Mouse (Mus musculus) urinary bladder, postnatal 36 days (tissue): ENCODE measurements around the gene Pou2f2.

Experiments
- DNase-seq, 2 experiments: peaks; one replicate each; pipeline ENCODE4 v3.0.0; 2022; ENCODE audit warnings: low spot score in 2 of 2, mixed read lengths in 1 of 2

Gene Pou2f2

GRCm38 (mm10) chr7:25179606-25180161 is at the start of gene Pou2f2:
Gene Pou2f2 (minus strand): TSS chr7:25179726.
- peak; percentile 20 to 58 for DNase-seq

DNA sequence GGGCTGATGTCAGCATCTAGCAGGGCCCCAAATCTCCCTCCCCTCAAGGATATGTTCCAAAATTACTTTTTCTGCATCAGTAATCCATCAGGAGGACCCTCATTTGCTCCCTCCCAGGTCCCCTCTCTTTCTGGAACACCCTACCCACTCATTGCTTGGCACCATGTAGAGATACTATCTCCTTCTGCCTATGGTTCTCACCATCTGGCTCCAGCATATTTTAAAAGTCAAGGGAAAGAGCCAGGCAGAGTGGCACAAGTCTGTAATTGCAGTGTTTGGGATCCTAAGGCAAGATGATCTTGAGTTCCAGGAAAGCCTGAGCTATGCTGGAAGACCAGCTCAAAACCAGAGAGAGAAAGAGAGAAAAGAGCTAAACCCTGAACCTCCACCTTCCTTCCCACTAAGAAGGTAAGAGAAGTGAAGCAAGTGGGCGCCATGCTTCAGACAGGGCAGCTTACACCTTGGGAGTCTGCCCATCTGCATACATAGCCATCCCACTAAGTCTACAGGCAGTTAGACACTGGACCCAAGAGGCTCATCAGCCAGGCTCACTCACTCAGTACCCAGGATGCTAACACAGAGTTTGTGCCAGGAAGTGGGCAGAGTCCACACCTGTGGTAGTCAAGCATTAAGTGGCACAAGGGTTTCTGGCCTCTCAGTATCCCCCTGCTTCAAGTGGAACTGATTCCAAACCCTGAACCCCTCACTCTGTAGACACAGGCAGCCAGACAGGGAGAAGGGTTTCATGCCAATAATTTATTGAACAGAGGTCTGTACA is 48.2 kb upstream of the Pou2f2 start:
- no peak for DNase-seq

- no peak for DNase-seq
Observed at GRCm38 (mm10) chr7:25222275-25222967, 42.9 kb upstream of the Pou2f2 start.

DNA sequence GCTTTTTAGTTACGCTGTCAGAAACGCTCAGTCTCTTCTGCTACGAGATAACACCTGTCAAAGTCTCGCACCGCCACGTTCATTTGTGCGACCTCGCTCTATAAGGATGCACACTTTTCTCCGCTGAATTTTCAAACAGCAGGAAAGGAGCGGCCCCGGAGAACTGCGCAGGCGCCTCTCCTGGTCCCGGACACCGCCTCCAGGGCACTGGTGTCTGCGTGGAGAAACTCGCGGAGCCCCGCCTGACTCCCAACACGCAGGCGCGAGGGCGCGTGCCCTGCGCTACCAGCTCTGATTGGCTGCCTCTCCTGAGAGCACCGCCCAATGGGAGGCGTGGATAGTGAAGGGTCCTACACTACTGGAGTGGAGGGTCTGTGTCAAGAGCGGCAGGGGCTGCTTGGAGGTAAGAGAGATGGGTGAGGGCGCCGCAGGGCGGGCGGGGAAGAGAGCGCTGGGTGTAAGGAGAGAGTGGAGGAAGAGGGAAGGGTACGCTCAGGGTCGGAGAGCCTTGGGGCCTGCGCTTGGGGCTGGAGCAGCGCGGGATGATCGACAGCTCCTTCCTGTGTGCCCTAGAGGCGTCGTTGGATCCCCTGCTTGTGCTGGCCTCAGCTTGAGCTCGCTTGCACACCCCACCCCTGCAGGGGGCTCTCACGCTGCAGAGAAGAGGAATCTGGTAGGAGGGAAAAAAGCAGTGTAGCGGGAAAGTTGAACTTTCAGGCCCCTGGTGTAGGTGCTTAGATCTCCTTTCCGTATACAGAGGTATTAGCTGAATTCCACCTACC is 41.8 kb upstream of the Pou2f2 start, which contains the start of gene Zfp526:
Gene Zfp526 (plus strand): TSS at position 324 of the 782 bp plus-strand sequence.
- peak; percentile 95 to 98 for DNase-seq

DNA sequence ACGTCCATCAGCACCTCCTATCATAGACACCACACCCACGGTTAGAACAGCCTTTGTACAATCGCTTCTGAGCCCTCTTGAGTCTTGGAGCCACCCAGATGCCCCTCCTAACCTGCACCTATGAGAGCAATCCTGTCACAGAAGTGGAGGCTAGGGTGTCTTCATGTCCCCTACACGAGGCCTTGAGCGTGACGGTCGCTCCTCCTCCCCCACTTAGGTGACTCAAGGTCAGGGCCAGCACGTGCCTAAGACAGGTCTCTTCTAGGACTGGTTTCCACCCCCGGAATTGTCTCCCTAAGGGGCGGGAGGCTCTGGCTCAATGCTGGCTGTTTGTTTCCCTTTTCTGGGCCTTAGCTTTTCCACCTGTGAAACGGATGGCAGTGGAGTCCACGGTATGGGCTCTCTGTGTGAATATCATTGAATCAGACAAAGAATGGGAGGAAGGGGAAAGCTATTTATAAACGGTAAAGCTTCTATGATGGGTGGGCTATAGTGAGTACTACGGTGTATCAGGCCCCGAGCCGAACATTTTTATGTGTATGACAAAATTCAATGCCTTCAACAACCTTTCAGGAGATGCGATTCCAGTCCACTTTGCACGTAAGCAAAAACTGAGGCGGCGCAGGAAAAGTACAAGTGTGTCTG is 41.1 kb upstream of the Pou2f2 start, which contains the start of gene Dedd2:
Gene Dedd2 (minus strand): TSS at position 159 of the 645 bp plus-strand sequence.
- DNase-seq, result no peak

DNA sequence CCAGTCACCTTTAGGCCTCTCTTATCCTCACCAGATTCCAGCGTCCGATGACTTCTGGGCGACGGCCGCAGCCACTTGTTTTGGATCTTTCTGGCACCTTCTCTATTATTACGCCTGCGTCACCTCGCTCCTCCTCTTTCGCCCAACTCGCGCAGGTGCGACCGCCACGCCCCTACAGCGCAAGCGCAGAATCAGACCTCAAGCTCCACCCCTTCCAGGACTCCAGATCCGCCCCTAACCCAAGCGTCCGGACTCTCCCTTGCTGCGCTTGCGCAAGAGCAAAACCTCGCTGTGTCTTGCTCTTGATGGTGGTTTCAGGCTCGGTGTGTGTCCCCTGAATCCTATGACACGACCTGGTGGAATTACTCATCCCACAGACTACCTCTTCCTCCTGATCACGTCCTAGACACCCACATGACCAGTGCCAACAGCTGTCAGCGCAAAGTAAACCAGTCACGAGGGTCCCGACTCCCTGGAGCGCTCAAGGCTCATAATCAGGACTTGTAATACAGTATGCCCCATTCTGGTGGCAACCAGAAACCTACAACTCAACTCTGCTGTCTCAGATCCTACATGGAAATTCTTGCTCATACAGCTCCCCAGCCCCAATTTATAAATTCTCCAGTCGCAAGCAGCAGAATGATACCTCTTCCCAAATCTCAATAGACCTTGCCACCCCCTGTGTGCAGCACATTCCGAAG is 40.4 kb upstream of the Pou2f2 start:
- peak; percentile 95 to 97 for DNase-seq

GRCm38 (mm10) chr7:25219416-25219750 is 39.9 kb upstream of the Pou2f2 start:
- DNase-seq, result no peak

GRCm38 (mm10) chr7:25218705-25219415 is 39.3 kb upstream of the Pou2f2 start:
- peak in 1 of 2 experiments; percentile 28 for DNase-seq

DNA sequence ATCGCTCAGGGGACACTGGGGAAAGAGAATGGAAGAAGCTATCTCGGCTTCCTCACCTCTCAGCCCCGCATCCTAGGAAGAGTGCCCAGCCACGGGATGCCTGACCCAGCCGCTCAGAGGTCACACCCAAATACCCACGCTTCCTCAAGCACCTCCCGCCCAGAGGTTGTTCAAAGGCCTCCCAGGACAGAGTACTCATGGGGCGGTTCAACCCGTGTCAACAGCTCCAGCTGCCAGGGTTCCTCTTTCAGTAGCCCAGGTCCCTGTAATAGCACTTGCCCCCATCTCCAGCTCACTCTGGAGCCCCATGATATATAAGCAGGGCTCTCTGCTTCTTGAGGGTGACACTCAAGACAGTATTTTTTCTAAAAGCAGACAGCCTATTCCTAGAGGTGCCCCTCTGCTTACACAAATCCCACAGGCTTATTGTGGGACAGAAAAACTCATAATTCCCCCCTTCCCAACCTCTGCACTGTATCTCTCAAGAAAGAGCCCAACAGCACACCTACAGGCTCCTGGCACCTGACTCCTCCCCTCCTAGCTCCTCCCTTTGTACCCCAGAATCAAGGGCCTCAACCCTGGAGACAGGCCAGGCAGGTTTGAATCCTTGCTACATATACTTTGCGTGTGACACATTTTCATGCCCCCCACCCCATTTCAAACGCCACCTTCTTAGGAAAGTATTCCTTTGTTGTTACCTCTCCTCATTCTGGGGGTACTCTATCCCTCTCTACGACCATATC is 38.3 kb upstream of the Pou2f2 start:
- DNase-seq, result no peak

DNA sequence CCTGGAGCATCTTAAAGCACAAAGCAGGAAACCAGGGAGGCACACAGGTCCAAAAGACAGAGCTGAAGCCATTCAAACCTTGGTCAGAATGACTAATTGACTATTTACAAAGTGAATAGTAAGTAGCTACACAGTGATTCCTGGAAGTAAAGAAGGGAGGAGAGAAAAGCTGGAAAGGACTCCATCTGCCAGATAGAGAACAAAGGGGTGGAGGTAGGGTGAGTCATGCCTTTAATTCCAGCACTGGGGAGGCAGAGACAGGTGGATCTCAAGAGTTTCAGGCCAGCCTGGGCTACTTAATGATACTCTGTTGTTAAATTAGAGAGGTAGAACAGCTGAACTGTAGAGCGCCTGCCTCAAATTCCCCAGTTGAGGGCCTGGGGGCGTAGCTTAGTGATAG is 34.6 kb upstream of the Pou2f2 start:
- DNase-seq, result no peak

GRCm38 (mm10) chr7:25213099-25213498 is 33.6 kb upstream of the Pou2f2 start:
- DNase-seq, result no peak

GRCm38 (mm10) chr7:25210482-25210881 is 31.0 kb upstream of the Pou2f2 start:
- no peak for DNase-seq

- peak in 1 of 2 experiments; percentile 41 for DNase-seq
Observed at GRCm38 (mm10) chr7:25209161-25209622, 29.7 kb upstream of the Pou2f2 start.

- no peak for DNase-seq
Observed at GRCm38 (mm10) chr7:25206094-25206830, 26.7 kb upstream of the Pou2f2 start.

GRCm38 (mm10) chr7:25205355-25206093 is 26.0 kb upstream of the Pou2f2 start:
- no peak for DNase-seq

- DNase-seq, result peak; percentile 54 to 67
Observed at GRCm38 (mm10) chr7:25203624-25204023, 24.1 kb upstream of the Pou2f2 start.

DNA sequence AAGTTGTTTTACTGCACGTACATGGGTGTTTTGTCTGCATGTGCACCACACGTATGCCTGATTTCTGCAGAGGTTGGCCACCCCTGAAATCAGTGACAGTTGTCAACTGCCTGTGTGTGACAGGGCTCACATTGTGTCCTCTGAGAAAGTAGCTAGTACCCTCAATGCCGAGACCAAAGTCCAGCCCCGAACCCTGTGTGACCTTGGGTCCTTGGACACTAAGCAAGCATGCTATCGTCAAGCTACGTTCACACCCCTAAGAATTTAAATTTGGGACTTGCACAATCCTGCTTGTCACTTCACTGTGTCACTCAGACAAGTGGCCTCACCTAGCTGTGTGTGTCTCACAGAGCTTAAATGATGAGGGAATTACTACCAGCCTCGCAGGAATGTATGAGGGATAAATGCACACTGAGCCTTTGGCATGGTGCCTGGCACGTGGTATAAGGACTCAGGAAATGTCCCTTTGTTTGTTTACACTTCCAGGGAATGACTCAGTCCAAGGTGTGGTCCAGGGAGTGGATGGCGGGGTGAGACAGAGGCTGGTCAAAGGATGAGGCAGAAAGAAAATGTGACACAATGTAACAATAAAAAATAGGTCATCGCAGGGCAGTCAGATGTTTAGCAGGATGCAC is 18.0 kb upstream of the Pou2f2 start:
- DNase-seq, result peak; percentile 51 to 58
